Mouse (Mus musculus): ENCODE results near the gene Mphosph9.

GRCm38 (mm10) chr5:124351111-124351560, 23.4 kb upstream of the Mphosph9 start:
- TF ChIP-seq CTCF (IDR thresholded peaks at IDR 0.05; ENCODE audit: extremely low read depth, insufficient read depth, insufficient read length, insufficient replicate concordance) (no peak), POLR2A (IDR thresholded peaks at IDR 0.05; ENCODE audit: low read depth, low read length) (no peak)

Data from spleen, adult 2 months (tissue).